Mouse (Mus musculus) thymus, adult 2 months (tissue): ENCODE measurements around the gene Gm28230.

Experiments
- CTCF ChIP-seq: fragments of 200-500 bp; IDR thresholded peaks from 2 replicates; pipeline ENCODE4 v1.5.1; 2012; ENCODE audit warnings: mild to moderate bottlenecking, control low read depth, low read length, moderate library complexity, borderline replicate concordance; ENCODE audit not compliant: control insufficient read depth, poor library complexity, insufficient read depth; ENCODE audit errors: extremely low read depth
- POLR2A ChIP-seq: fragments of 200-500 bp; IDR thresholded peaks from 2 replicates; pipeline ENCODE4 v1.6.1; 2012; ENCODE audit warnings: mild to moderate bottlenecking, low read length, control low read depth, moderate library complexity; ENCODE audit not compliant: control insufficient read depth, poor library complexity, insufficient read depth; ENCODE audit errors: extremely low read depth

GRCm38 (mm10) chr2:74726551-74726950, at the start of gene Gm28230:
- no peak for TF ChIP-seq POLR2A
- TF ChIP-seq CTCF: no peak
